Mouse (Mus musculus) G1E (cell line): Measurements from ENCODE around the gene Pacs2. TPM values are rescaled to one million over a fixed set of nuclear protein-coding genes. Genes with fewer than 3 reads are reported as not detected.

Experiments used
- ATAC-seq: 2 replicates; pipeline ENCODE4 v1.8.0; 2016; ENCODE audit warnings: mild to moderate bottlenecking; ENCODE audit not compliant: insufficient number of reproducible peaks, poor library complexity, low FRiP score, severe bottlenecking; ENCODE audit errors: extremely low read depth
- DNase-seq: peaks from one replicate; pipeline ENCODE4 v3.0.0; 2012; ENCODE audit warnings: low spot score
- H3K27me3 ChIP-seq: 2 replicates; pipeline ENCODE4 v1.6.1; 2012; ENCODE audit warnings: mild to moderate bottlenecking, low read length, inconsistent platforms; ENCODE audit not compliant: insufficient read depth
- H3K36me3 ChIP-seq: replicated peaks from 2 replicates; pipeline ENCODE3; 2012; ENCODE audit warnings: mild to moderate bottlenecking, inconsistent platforms
- H3K4me1 ChIP-seq: 2 replicates; pipeline ENCODE4 v1.6.1; 2012; ENCODE audit warnings: low read depth, low read length, inconsistent platforms, mixed read lengths; ENCODE audit not compliant: insufficient read depth
- H3K4me3 ChIP-seq: 2 replicates; pipeline ENCODE4 v1.5.1; 2012; ENCODE audit warnings: low read depth, mild to moderate bottlenecking, inconsistent platforms, low read length, moderate library complexity, mixed read lengths
- H3K9me3 ChIP-seq: replicated peaks from 2 replicates; pipeline ENCODE4 v1.6.1; 2012; ENCODE audit warnings: inconsistent platforms
- CTCF ChIP-seq: IDR thresholded peaks from 2 replicates; pipeline ENCODE4 v1.5.1; 2012; ENCODE audit warnings: low read depth, low read length, inconsistent platforms, mixed read lengths
- GATA1 ChIP-seq: IDR thresholded peaks from 2 replicates; pipeline ENCODE4 v1.6.1; 2012; ENCODE audit warnings: borderline replicate concordance, low read length, inconsistent platforms, mixed read lengths
- GATA2 ChIP-seq: IDR thresholded peaks from 2 replicates; pipeline ENCODE4 v1.6.1; 2012; ENCODE audit warnings: low read depth, low read length, inconsistent platforms, borderline replicate concordance
- POLR2AphosphoS5 ChIP-seq: IDR thresholded peaks from 2 replicates; pipeline ENCODE4 v1.6.1; 2012; ENCODE audit warnings: low read depth, low read length, inconsistent platforms; ENCODE audit not compliant: insufficient replicate concordance
- TAL1 ChIP-seq: conservative IDR thresholded peaks from 2 replicates; pipeline ENCODE4 v1.6.1; 2012; ENCODE audit warnings: low read depth, low read length, inconsistent platforms, mixed read lengths
- polyA plus RNA-seq: library from polyadenylated mRNA; stranded (reverse); fragments of >175 nt; gene quantifications from 2 replicates; pipeline ENCODE4 v1.2.3, GENCODE M21; 2012
- total RNA-seq, 2 experiments: library from RNA; stranded (forward) in 1 of 2; stranded (reverse) in 1 of 2; fragments of 200-1000 nt in 1 of 2; fragments of >200 nt in 1 of 2; fragmentation: Nextera tagmentation in 1 of 2; gene quantifications; 2 replicates each; pipeline ENCODE4 v1.2.3; 2014 to 2017

The Pacs2 gene
- total and polyA plus RNA-seq, 3 experiments = 17.0 to 47.0 (median 21.1) TPM

- peak within 1 kb of the TSS; percentile 78 for H3K4me3 ChIP-seq
- no peaks in the 10 kb centered on the region for H3K9me3 ChIP-seq
- peaks cover 31% of the 10 kb centered on the region for H3K27me3 ChIP-seq
- ATAC-seq (no peak; the same call in 1 of the 2 replicates), DNase-seq (peak; percentile 91)
- H3K4me1 ChIP-seq = peaks cover 52% of the 10 kb centered on the region
- H3K36me3 ChIP-seq = peaks cover 39% of the 10 kb centered on the region
- TF ChIP-seq POLR2AphosphoS5 = no peak
- TF ChIP-seq GATA2 = no peak
- TF ChIP-seq TAL1 = no peak
- no peak for TF ChIP-seq GATA1
- no peak for TF ChIP-seq CTCF
Measured at GRCm38 (mm10) chr12:113097749-113098281, 83.5 kb downstream of the Pacs2 start, which contains the start of gene Mta1. Mta1 (plus strand) TSS chr12:113098278.

GRCm38 (mm10) chr12:113098530-113099151 lies 84.3 kb downstream of the Pacs2 start:
- ATAC-seq (no peak), DNase-seq (peak; percentile 70)
- Histone ChIP-seq H3K4me3 (peak overlapping the region; percentile 78), H3K9me3 (no peaks in the 10 kb centered on the region), H3K27me3 (peaks cover 27% of the 10 kb centered on the region), H3K36me3 (peaks cover 48% of the 10 kb centered on the region), H3K4me1 (peaks cover 60% of the 10 kb centered on the region)
- TF ChIP-seq POLR2AphosphoS5 (no peak), GATA1 (no peak), GATA2 (no peak), CTCF (no peak)

GRCm38 (mm10) chr12:113099470-113100237 lies 85.3 kb downstream of the Pacs2 start:
- Histone ChIP-seq H3K36me3 (peaks cover 58% of the 10 kb centered on the region), H3K4me3 (peak overlapping the region; percentile 78), H3K9me3 (0 out of 2 replicates have a peak, but pooled peaks cover 5% of the 10 kb centered on the region), H3K4me1 (peaks cover 70% of the 10 kb centered on the region), H3K27me3 (peaks cover 27% of the 10 kb centered on the region)
- ATAC-seq = peak; percentile 11; the same call in 1 of the 2 replicates
- TF ChIP-seq CTCF = no peak
- TF ChIP-seq GATA2 = no peak
- no peak for TF ChIP-seq POLR2AphosphoS5
- TF ChIP-seq GATA1 = no peak
- no peak for TF ChIP-seq TAL1
- peak; percentile 66 for DNase-seq

GRCm38 (mm10) chr12:113100448-113101076 lies 86.3 kb downstream of the Pacs2 start:
- Histone ChIP-seq H3K36me3 (peaks cover 67% of the 10 kb centered on the region), H3K4me1 (peaks cover 77% of the 10 kb centered on the region), H3K9me3 (peaks cover 6% of the 10 kb centered on the region), H3K27me3 (peaks cover 19% of the 10 kb centered on the region), H3K4me3 (peak overlapping the region; percentile 78; the same call in 1 of the 2 replicates)
- no peak for TF ChIP-seq GATA1
- TF ChIP-seq CTCF = no peak
- 0 out of 2 replicates have a peak, but pooled peaks have one; percentile 33 for TF ChIP-seq POLR2AphosphoS5
- no peak for TF ChIP-seq GATA2
- ATAC-seq (no peak), DNase-seq (no peak)

- H3K4me1 ChIP-seq = peaks cover 85% of the 10 kb centered on the region
- DNase-seq = no peak
Measured at GRCm38 (mm10) chr12:113101251-113101960, 87.1 kb downstream of the Pacs2 start.

GRCm38 (mm10) chr12:113102461-113102860 lies 88.2 kb downstream of the Pacs2 start:
- Histone ChIP-seq H3K27me3 (peaks cover under 1% of the 10 kb centered on the region; the same call in 1 of the 2 replicates), H3K9me3 (peaks cover 16% of the 10 kb centered on the region), H3K4me3 (peak overlapping the region; percentile 20; the same call in 1 of the 2 replicates), H3K36me3 (peaks cover 83% of the 10 kb centered on the region), H3K4me1 (peaks cover 88% of the 10 kb centered on the region)
- ATAC-seq (peak; percentile 35), DNase-seq (peak; percentile 81)
- TF ChIP-seq CTCF (peak; percentile 46; the same call in 1 of the 2 replicates), TAL1 (no peak)

More at GRCm38 (mm10) chr12:113101251-113101960, 87.1 kb downstream of the Pacs2 start:
- H3K27me3 ChIP-seq = peaks cover 11% of the 10 kb centered on the region
- H3K4me3 ChIP-seq = peak overlapping the region; percentile 13; the same call in 1 of the 2 replicates
- H3K36me3 ChIP-seq = peaks cover 75% of the 10 kb centered on the region
- no peak for TF ChIP-seq POLR2AphosphoS5
- TF ChIP-seq CTCF = no peak
- no peak for TF ChIP-seq TAL1
- no peak for TF ChIP-seq GATA2
- TF ChIP-seq GATA1 = no peak
- peaks cover 11% of the 10 kb centered on the region for H3K9me3 ChIP-seq
- ATAC-seq = no peak
